Mouse (Mus musculus) bone marrow macrophage, adult 2 months (primary cell): ENCODE measurements around the gene Mthfsd. TPM values are rescaled to one million over a fixed set of nuclear protein-coding genes. Genes with fewer than 3 reads are reported as not detected.

Experiments used
- H3K27ac ChIP-seq: 2 replicates; pipeline ENCODE4 v1.5.1; 2012; ENCODE audit warnings: low read depth, low read length; ENCODE audit not compliant: insufficient read depth
- H3K4me1 ChIP-seq: 2 replicates; pipeline ENCODE4 v1.6.1; 2012; ENCODE audit warnings: low read length; ENCODE audit not compliant: control insufficient read depth, insufficient read depth
- H3K4me3 ChIP-seq: 2 replicates; pipeline ENCODE4 v1.5.1; 2012; ENCODE audit warnings: mild to moderate bottlenecking, low read length, moderate library complexity; ENCODE audit not compliant: insufficient read depth
- CTCF ChIP-seq: IDR thresholded peaks from 2 replicates; pipeline ENCODE4 v1.5.1; 2012; ENCODE audit warnings: low read depth, mild to moderate bottlenecking, low read length, moderate library complexity
- POLR2A ChIP-seq: IDR thresholded peaks from 2 replicates; pipeline ENCODE4 v1.6.1; 2012; ENCODE audit warnings: mild to moderate bottlenecking, low read depth, low read length, borderline replicate concordance
- polyA plus RNA-seq: library from polyadenylated mRNA; stranded (reverse); fragments of >200 nt; gene quantifications from 2 replicates; pipeline ENCODE4 v1.2.4, GENCODE M21; 2012; ENCODE audit not compliant: missing spikeins, insufficient read depth, insufficient read length

Gene Mthfsd
- polyA plus RNA-seq, 1 experiment: 21.0 TPM

- no peak overlapping the region for H3K27ac ChIP-seq
- no peak for TF ChIP-seq CTCF
- no peak for TF ChIP-seq POLR2A
- no peak overlapping the region for H3K4me3 ChIP-seq
- no peaks in the 10 kb centered on the region for H3K4me1 ChIP-seq
Measured at GRCm38 (mm10) chr8:121043719-121044440, 64.3 kb downstream of the Mthfsd start.

Other genes with a start within 250 kb of the Mthfsd start
- gene Foxf1, start 24.0 kb downstream of the Mthfsd start, polyA plus RNA-seq: not detected in 2 replicates
- gene Foxc2, start 7.8 kb upstream of the Mthfsd start, polyA plus RNA-seq: not detected in 2 replicates
- not detected in 2 replicates for gene Foxl1, start 19.5 kb upstream of the Mthfsd start, polyA plus RNA-seq